Mouse (Mus musculus): ENCODE data around the gene Meox2. TPM values are rescaled to one million over a fixed set of nuclear protein-coding genes. Genes with fewer than 3 reads are reported as not detected.

Gene Meox2
- polyA plus RNA-seq, 1 experiment from 2014 or later, result 46.4 TPM

Other genes starting within 250 kb of the Meox2 start
- 0.58 and 1.6 TPM in 2 replicates for gene Agmo, start 133.1 kb downstream of the Meox2 start, polyA plus RNA-seq (2015; fragmentation: Nextera tagmentation; extraction: Ambion mirVana)

All from lung, embryonic 16.5 days (tissue).